Mouse (Mus musculus): ENCODE results near the gene Anks3. TPM values are rescaled to one million over a fixed set of nuclear protein-coding genes. Genes with fewer than 3 reads are reported as not detected.

Anks3 gene
- polyA plus RNA-seq, 1 experiment from 2014 or later: 56.2 TPM

DNA sequence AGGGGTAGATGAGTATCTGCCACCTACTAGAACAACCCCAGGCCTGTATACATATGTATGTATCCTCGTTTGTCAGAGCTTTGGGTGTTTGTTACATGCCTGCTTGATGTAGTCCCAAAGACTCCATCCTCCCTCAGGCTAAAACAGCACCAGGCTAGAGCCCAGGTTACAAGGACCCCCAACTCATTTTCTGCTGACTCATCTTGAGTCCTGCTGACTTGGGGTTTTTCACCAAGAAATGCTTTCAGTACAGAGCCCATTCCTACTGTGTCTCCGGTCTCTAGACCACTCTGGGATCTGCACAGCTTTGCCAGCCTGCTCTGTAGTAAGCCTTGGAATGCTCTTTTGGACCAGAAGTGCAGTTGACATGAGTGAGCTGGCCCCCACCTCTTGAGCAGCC lies 47.4 kb downstream of the Anks3 start:
- no peak overlapping the region for H3K27ac ChIP-seq
- ATAC-seq (ENCODE audit: borderline replicate concordance, extremely low read depth, low FRiP score, low TSS enrichment): no peak
- H3K36me3 ChIP-seq: peaks cover 41% of the 10 kb centered on the region
- no peaks in the 10 kb centered on the region for H3K27me3 ChIP-seq
- H3K4me3 ChIP-seq: no peak overlapping the region
- H3K9me3 ChIP-seq: no peaks in the 10 kb centered on the region
- H3K9ac ChIP-seq: no peak overlapping the region
- peaks cover 15% of the 10 kb centered on the region for H3K4me1 ChIP-seq
- WGBS: 91% methylated on average over 2 of the region's 2 CpGs
- H3K4me2 ChIP-seq: no peak overlapping the region

DNA sequence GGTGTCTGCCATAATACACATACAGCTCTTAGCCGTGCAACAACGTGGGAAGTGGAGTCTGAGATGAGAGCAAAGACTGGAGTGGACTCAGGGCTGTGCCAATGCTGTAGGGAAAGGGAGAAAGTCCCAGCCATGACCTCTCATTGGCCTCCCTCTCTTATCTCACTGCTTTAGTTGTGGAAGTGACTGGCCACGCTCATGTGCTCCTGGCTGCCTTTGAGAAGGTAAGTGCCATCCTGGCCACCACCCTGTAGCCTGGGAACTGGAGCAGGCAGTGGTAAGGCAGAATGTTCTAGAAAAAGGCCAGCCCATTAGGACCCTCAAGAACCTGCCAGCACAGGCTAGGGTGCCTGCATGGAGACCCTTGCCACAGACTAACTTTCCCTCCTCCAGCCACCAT lies 48.1 kb downstream of the Anks3 start:
- Histone ChIP-seq H3K4me1 (peaks cover 15% of the 10 kb centered on the region), H3K27me3 (no peaks in the 10 kb centered on the region), H3K36me3 (peaks cover 47% of the 10 kb centered on the region), H3K4me3 (no peak overlapping the region), H3K9ac (no peak overlapping the region), H3K27ac (no peak overlapping the region), H3K4me2 (no peak overlapping the region), H3K9me3 (no peaks in the 10 kb centered on the region)
- WGBS: 75% methylated on average over 3 of the region's 3 CpGs
- no peak for ATAC-seq (ENCODE audit: borderline replicate concordance, extremely low read depth, low FRiP score, low TSS enrichment)

DNA sequence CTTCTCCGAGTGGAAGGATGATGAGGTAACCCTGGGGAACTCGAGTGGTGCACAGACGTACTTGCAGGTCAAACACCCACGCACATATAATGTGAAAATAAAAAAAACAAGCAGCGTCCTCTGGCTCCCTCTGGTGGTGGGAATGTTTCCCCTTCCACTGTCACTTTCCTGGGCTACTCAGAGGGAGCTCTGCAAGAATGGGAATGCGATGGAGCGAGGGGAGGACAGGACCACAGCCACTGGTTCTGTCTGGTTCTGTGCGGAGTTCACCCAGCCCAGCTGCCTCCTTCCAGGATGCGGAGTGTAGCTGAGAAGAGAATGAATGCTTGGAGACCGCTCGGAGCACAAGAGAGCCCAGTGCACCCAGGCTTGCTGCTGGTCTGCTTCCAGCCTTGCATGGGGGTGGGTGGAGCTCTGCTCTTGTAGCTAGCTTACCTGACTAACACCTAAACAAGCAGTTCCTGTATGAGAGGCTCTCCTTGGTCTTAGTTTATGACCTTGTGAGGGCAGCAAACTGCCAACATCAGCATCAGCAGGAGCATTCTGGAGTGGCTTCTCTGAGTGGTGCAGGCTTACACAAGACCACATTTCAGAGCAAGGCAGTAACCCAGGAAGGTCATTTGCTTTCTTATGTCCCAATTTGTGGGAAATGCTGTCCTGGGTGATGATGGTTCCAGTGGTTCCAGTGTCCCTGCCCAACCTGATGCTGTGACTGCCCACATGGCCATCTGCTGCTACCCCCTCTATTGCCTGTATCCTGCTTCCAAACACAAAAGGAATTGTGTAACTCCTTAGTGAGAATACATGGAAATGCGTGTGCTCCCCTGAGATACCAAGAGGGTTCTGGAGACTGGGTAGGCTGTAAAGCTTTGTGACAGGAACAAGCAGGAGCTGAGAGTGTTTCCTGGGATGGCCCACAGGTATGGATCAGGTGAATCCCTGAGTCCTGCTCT lies 49.9 kb downstream of the Anks3 start:
- Histone ChIP-seq H3K9ac (no peak overlapping the region), H3K27me3 (no peaks in the 10 kb centered on the region), H3K9me3 (no peaks in the 10 kb centered on the region), H3K27ac (peak overlapping the region; percentile 83), H3K4me1 (peaks cover 15% of the 10 kb centered on the region), H3K4me3 (no peak overlapping the region), H3K4me2 (peak overlapping the region; percentile 33; the same call in 1 of the 2 replicates), H3K36me3 (peaks cover 59% of the 10 kb centered on the region)
- peak; percentile 73; the same call in 1 of the 2 replicates for ATAC-seq (ENCODE audit: borderline replicate concordance, extremely low read depth, low FRiP score, low TSS enrichment)
- 31% methylated on average over 12 of the region's 12 CpGs for WGBS

DNA sequence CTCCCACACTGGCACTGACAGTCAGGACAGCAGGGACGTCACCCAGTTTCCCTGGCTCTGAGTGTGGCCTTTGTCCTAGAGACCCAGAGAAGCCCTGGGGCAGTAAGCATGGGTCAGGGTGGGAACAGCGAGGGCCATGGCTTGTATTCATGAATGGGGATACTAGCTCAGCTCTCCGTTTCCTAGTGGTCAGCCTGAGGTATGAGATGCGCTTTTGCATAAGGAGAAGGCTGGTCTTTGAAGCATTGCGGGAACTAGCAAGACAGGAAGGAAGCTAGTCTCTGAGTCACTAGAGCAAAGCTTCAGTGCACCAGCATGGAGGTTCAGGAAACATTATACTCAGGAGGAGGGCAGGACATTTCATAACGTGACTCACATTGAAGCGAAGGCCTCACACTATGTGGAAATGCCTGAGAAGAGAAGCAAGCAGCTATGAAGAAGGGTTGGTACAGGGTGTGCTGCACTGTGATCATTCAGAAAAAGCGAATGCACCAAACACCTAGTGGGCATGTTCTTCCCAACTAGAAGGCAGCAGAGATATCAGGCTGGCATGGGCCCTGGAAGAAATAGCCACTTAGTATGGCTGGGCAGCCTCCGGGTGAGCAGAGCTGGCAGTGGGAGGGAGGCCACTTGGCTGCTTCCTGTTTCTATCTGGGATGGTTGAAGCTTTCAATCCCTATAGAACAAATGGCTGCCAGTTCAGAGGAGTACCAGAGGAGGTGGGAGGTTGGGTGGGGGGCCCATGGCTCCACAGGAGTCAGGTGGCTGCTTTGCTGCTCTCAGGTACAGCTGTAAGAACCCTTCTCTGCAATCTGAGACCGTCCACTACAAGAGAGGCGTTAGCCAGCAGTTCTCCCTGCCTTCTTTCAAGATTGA lies 50.9 kb downstream of the Anks3 start:
- Histone ChIP-seq H3K4me2 (peak overlapping the region; percentile 33; the same call in 1 of the 2 replicates), H3K4me3 (no peak overlapping the region), H3K36me3 (peaks cover 54% of the 10 kb centered on the region), H3K9me3 (no peaks in the 10 kb centered on the region), H3K27me3 (no peaks in the 10 kb centered on the region), H3K4me1 (peaks cover 15% of the 10 kb centered on the region), H3K27ac (peak overlapping the region; percentile 83), H3K9ac (no peak overlapping the region)
- WGBS: 65% methylated on average over 11 of the region's 11 CpGs
- peak; percentile 29 for ATAC-seq (ENCODE audit: borderline replicate concordance, extremely low read depth, low FRiP score, low TSS enrichment)

DNA sequence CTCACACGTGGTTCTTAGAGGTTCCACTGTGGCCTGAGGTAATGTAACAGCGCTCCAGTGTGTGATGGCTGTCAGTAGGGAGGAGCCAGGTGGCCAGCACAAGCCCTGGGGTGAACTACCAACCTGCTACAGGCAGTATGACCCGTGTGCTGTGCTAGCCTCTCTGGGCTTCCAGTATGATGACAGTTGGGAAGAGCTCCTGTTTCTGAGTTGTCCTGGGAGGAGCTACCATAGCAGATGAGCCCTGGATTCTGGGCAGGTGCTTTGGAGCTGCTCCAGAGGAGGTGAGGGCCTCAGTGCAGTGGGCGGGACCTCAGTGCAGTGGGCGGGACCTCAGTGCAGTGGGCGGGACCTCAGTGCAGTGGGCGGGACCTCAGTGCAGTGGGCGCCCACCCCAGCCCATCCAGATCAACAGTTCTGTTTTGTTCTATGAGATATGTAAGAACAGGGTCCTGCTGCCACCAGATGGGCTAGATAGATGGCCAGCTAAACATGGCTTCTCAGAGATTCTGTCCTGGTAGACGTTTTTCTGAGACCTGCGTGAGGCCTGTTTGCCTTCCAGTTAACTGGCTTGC lies 51.8 kb downstream of the Anks3 start:
- 73% methylated on average over 10 of the region's 10 CpGs for WGBS
- Histone ChIP-seq H3K4me1 (peaks cover 21% of the 10 kb centered on the region), H3K27ac (peak overlapping the region; percentile 83), H3K9me3 (no peaks in the 10 kb centered on the region), H3K36me3 (peaks cover 53% of the 10 kb centered on the region), H3K9ac (no peak overlapping the region), H3K27me3 (no peaks in the 10 kb centered on the region), H3K4me2 (no peak overlapping the region), H3K4me3 (no peak overlapping the region)
- no peak for ATAC-seq (ENCODE audit: borderline replicate concordance, extremely low read depth, low FRiP score, low TSS enrichment)

DNA sequence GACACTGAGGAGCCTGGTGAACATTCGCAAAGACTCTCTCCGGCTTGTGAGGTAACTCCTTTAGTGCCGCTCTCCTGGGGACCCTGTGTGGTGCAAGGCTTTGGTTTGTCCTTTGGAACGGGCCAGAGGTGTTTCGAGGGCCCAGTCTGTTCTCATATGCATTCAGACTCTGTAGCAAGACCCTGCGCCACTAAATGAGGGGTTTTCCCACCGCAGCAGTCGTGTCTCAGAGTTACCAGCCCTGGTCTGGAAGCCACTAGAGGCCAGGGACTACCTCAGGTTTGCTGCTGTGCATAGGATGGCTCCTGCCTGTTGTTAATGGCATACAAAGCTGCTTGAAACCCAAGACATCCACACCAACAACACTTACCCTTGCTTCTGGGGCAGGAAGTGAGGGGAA lies 53.2 kb downstream of the Anks3 start:
- H3K36me3 ChIP-seq: peaks cover 39% of the 10 kb centered on the region
- no peak for ATAC-seq (ENCODE audit: borderline replicate concordance, extremely low read depth, low FRiP score, low TSS enrichment)

DNA sequence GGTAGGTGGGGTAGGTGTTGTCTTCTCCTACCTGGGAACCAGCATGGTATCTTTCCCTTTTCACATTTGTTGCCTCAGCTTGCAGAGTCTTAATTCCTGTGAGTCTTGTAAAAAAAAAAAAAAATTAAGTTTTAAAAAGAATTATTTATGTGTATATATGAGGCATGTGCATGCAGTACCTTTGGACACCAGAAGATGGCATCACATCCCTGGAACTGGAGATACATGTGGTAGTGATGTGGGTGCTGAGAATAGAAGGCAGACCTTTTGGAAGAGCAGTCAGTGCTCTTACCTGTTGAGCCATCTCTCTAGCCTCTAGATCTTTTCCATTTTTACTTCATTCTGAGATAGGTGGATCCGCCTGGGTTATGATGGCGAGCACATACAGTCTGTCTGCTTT lies 54.3 kb downstream of the Anks3 start:
- H3K36me3 ChIP-seq: peaks cover 32% of the 10 kb centered on the region
- ATAC-seq (ENCODE audit: borderline replicate concordance, extremely low read depth, low FRiP score, low TSS enrichment): no peak
- H3K4me3 ChIP-seq: no peak overlapping the region
- H3K9ac ChIP-seq: no peak overlapping the region
- H3K27me3 ChIP-seq: no peaks in the 10 kb centered on the region
- H3K4me2 ChIP-seq: no peak overlapping the region
- H3K9me3 ChIP-seq: no peaks in the 10 kb centered on the region
- peaks cover 42% of the 10 kb centered on the region for H3K4me1 ChIP-seq
- 98% methylated on average over 2 of the region's 2 CpGs for WGBS
- no peak overlapping the region for H3K27ac ChIP-seq

More for the DNA sequence above, 53.2 kb downstream of the Anks3 start:
- Histone ChIP-seq H3K4me3 (no peak overlapping the region), H3K27me3 (no peaks in the 10 kb centered on the region), H3K4me2 (no peak overlapping the region), H3K9me3 (no peaks in the 10 kb centered on the region), H3K9ac (no peak overlapping the region), H3K4me1 (peaks cover 34% of the 10 kb centered on the region), H3K27ac (no peak overlapping the region)
- WGBS: 99% methylated on average over 8 of the region's 8 CpGs

DNA sequence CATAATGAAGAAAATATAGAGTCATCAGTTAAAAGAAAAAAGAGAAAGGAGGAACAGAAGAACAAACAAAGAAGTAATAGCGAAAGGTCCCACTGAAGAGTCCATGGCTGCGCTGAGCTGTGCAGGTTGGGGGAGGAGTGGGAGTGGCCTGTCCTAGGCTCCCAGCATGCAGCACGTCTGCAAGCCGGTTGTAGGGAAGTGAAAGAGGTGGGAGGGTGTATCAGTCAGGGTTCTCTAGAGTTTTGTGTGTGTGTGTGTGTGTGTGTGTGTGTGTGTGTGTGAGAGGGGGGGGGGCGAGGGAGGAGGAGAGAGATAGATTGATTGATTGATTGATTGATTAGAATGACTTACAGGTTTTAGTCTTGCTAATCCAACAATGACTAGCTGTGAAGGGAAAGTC lies 56.0 kb downstream of the Anks3 start:
- 59% methylated on average over 5 of the region's 5 CpGs for WGBS
- H3K27ac ChIP-seq: 0 out of 2 replicates have a peak overlapping the region, but pooled peaks have one; percentile 12
- H3K27me3 ChIP-seq: no peaks in the 10 kb centered on the region
- H3K4me3 ChIP-seq: no peak overlapping the region
- ATAC-seq (ENCODE audit: borderline replicate concordance, extremely low read depth, low FRiP score, low TSS enrichment): no peak
- no peak overlapping the region for H3K9ac ChIP-seq
- H3K4me2 ChIP-seq: no peak overlapping the region
- H3K4me1 ChIP-seq: peaks cover 36% of the 10 kb centered on the region; the same call in 1 of the 2 replicates
- H3K36me3 ChIP-seq: peaks cover 32% of the 10 kb centered on the region
- no peaks in the 10 kb centered on the region for H3K9me3 ChIP-seq

DNA sequence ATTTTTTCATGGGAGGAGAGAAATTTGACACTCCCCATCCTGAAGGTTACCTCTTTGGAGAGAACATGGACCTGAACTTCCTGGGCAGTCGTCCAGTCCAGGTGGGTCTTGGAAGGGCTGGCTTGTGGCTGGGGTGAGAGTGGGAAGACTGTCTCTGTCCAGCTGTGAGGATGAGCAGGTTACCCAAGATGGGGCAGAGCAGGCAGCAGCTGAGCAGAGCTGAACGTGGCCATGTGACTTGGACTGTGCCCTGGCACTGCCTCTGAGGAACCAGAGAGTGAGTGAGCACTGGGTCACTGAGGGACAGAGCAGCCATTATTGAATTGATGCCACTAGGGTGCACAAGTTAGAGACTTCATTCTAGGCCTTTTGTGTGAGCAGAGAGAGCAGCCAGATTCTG lies 56.6 kb downstream of the Anks3 start:
- 63% methylated on average over 2 of the region's 2 CpGs for WGBS
- ATAC-seq (ENCODE audit: borderline replicate concordance, extremely low read depth, low FRiP score, low TSS enrichment): no peak
- no peak overlapping the region for H3K4me3 ChIP-seq
- H3K4me1 ChIP-seq: peaks cover 30% of the 10 kb centered on the region; the same call in 1 of the 2 replicates
- H3K36me3 ChIP-seq: peaks cover 32% of the 10 kb centered on the region
- no peak overlapping the region for H3K4me2 ChIP-seq
- H3K9ac ChIP-seq: no peak overlapping the region
- no peaks in the 10 kb centered on the region for H3K9me3 ChIP-seq
- H3K27ac ChIP-seq: 0 out of 2 replicates have a peak overlapping the region, but pooled peaks have one; percentile 12
- H3K27me3 ChIP-seq: no peaks in the 10 kb centered on the region

DNA sequence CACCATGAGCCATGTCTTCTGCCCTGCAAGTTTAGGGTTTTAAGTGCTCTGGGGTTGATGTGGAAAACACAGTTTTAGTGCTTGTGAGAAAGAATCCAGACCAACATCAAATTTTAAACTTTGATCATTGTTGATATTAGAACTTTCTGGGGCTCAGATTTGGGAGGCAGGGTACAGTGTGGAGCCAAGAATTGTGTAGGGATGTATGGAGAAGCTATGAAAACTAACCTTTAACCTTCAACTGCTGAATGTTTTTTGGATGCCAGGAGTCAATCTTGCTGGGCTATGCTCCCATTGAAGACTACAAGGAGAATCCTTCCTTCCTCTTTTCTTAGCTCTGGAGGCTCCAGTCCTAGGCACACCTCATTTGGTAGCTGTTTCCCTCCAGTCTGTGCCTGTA lies 57.4 kb downstream of the Anks3 start:
- no peak overlapping the region for H3K4me3 ChIP-seq
- peaks cover 34% of the 10 kb centered on the region; the same call in 1 of the 2 replicates for H3K4me1 ChIP-seq
- peak; percentile 73; the same call in 1 of the 2 replicates for ATAC-seq (ENCODE audit: borderline replicate concordance, extremely low read depth, low FRiP score, low TSS enrichment)

DNA sequence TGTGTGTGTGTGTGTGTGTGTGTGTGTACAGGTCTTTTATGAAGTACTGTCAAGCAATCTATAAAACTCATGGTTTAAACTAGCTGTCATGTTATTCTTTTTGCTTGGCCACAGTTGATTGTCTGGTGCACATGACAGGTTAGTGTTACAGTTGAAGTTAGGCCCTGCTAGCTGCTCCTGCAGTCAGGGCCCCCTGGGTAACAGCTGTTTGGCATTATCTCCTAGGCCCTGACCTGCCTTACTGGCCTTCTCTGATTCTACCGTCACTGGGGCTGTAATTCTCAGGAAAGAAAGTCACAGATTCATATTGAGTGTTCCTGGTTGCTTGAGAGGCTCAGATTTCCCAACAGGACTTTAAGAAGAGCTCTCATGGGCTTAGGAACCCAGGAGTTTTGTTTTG lies 58.4 kb downstream of the Anks3 start:
- H3K9ac ChIP-seq: no peak overlapping the region

More for the DNA sequence above, 57.4 kb downstream of the Anks3 start:
- Histone ChIP-seq H3K27ac (peak overlapping the region; percentile 72), H3K36me3 (peaks cover 25% of the 10 kb centered on the region), H3K27me3 (no peaks in the 10 kb centered on the region), H3K4me2 (no peak overlapping the region), H3K9me3 (no peaks in the 10 kb centered on the region), H3K9ac (no peak overlapping the region)

More for the DNA sequence above, 58.4 kb downstream of the Anks3 start:
- no peak overlapping the region for H3K4me2 ChIP-seq
- peak overlapping the region; percentile 72 for H3K27ac ChIP-seq
- WGBS: 43% methylated on average over 1 of the region's 1 CpGs
- H3K9me3 ChIP-seq: no peaks in the 10 kb centered on the region
- no peak overlapping the region for H3K4me3 ChIP-seq
- peaks cover 16% of the 10 kb centered on the region for H3K36me3 ChIP-seq
- ATAC-seq (ENCODE audit: borderline replicate concordance, extremely low read depth, low FRiP score, low TSS enrichment): no peak
- peaks cover 34% of the 10 kb centered on the region; the same call in 1 of the 2 replicates for H3K4me1 ChIP-seq
- no peaks in the 10 kb centered on the region for H3K27me3 ChIP-seq

All from lung, embryonic 15.5 days (tissue).